Mouse (Mus musculus) heart, embryonic 16.5 days (tissue): Measurements from ENCODE around the gene Ociad2. TPM values are rescaled to one million over a fixed set of nuclear protein-coding genes. Genes with fewer than 3 reads are reported as not detected.
"Not testable (repeated sequence)": the region's sequence is repeated elsewhere in the genome, so short reads cannot be mapped to it uniquely, and the experiment has no call there.

Source experiments
- ATAC-seq: fragments of 200-750 bp; cut with Nextera tagmentation; replicated peaks from 2 replicates; pipeline ENCODE4 v1.8.0; 2017; ENCODE audit warnings: moderate number of reproducible peaks; ENCODE audit not compliant: insufficient read depth, low FRiP score; ENCODE audit errors: extremely low read depth
- H3K27ac ChIP-seq: fragments of 300-500 bp; sonication (generic); 2 replicates; pipeline ENCODE4 v1.5.1; 2014; ENCODE audit warnings: mild to moderate bottlenecking, low read length, control low read depth, moderate library complexity
- H3K27me3 ChIP-seq: fragments of 300-500 bp; sonication (generic); 2 replicates; pipeline ENCODE4 v1.6.1; 2014; ENCODE audit warnings: low read length, mixed read lengths; ENCODE audit not compliant: control insufficient read depth, insufficient read depth
- H3K36me3 ChIP-seq: fragments of 300-500 bp; sonication (generic); 2 replicates; pipeline ENCODE4 v1.6.1; 2014; ENCODE audit not compliant: control insufficient read depth, insufficient read depth
- H3K4me1 ChIP-seq: fragments of 300-500 bp; sonication (generic); 2 replicates; pipeline ENCODE4 v1.6.1; 2014; ENCODE audit warnings: low read length, mixed read lengths; ENCODE audit not compliant: control insufficient read depth, insufficient read depth
- H3K4me2 ChIP-seq: fragments of 300-500 bp; sonication (generic); 2 replicates; pipeline ENCODE4 v1.6.1; 2014; ENCODE audit warnings: low read depth, mild to moderate bottlenecking, control low read depth, low read length
- H3K4me3 ChIP-seq: fragments of 300-500 bp; sonication (generic); 2 replicates; pipeline ENCODE4 v1.5.1; 2014; ENCODE audit warnings: mild to moderate bottlenecking, control low read depth, low read length
- H3K9ac ChIP-seq: fragments of 300-500 bp; sonication (generic); 2 replicates; pipeline ENCODE4 v1.6.1; 2014; ENCODE audit warnings: low read length, control low read depth
- H3K9me3 ChIP-seq: fragments of 300-500 bp; sonication (generic); replicated peaks from 2 replicates; pipeline ENCODE4 v1.6.1; 2016; ENCODE audit warnings: low read length; ENCODE audit not compliant: control insufficient read depth
- WGBS: fragments of 180-500 bp; shearing (Covaris S2); extraction: QIAGEN DNeasy Blood & Tissue Kit; methylation state at CpG from one replicate; pipeline ENCODE4 v1.1.7; 2014; 5-methylcytosine and 5-hydroxymethylcytosine counted together
- polyA plus RNA-seq: library from polyadenylated mRNA; unstranded; fragments of >200 nt; fragmentation: Nextera tagmentation; extraction: Ambion mirVana; gene quantifications from 2 replicates; pipeline ENCODE4 v1.2.1, GENCODE M21; 2015

Ociad2 gene
- polyA plus RNA-seq, 1 experiment from 2014 or later: 19.0 TPM

DNA sequence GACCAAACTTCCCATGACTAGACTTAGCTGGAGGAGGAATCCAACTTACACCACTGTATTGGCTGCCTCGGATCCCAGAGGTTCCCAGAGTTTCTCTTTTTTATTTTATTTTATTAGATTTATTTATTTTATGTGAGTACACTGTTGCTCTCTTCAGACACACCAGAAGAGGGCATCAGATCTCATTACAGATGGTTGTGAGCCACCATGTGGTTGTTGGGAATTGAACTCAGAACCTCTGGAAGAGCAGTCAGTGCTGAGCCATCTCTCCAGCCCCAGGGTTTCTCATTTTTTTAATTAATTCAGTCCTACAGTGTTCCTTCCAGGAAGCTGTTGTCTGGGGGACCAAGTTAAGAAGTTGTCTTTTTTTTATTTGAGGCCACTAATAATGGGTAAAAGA lies 18.1 kb downstream of the Ociad2 start:
- 97% methylated on average over 1 of the region's 1 CpGs for WGBS
- H3K4me3 ChIP-seq, ATAC-seq, H3K4me2 ChIP-seq, H3K9ac ChIP-seq, H3K27me3 ChIP-seq, H3K27ac ChIP-seq, H3K36me3 ChIP-seq, H3K4me1 ChIP-seq, H3K9me3 ChIP-seq: not testable (repeated sequence)

DNA sequence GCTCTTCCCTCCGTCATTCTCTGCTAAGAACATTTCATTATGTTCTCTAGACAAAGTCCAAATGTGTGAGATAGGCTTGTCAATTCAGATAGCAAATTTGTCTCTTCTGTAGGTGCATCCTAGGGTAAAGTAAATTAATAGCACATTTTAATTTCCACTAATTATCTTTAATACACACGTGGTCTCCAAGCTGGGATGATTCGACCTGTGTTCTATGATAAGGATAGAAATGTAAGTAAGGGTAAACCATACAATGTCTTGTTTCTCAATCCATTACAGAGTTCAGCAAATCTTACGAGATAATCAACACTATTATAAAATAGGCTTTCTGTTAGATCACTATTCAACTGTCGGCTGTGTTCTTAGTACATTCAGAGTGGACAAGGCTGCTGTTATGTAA lies 21.5 kb downstream of the Ociad2 start:
- no peaks in the 10 kb centered on the region for H3K9me3 ChIP-seq
- no peaks in the 10 kb centered on the region for H3K27me3 ChIP-seq
- no peak overlapping the region for H3K9ac ChIP-seq
- H3K27ac ChIP-seq: no peak overlapping the region
- H3K4me3 ChIP-seq: no peak overlapping the region
- H3K4me2 ChIP-seq: no peak overlapping the region
- no peak for ATAC-seq
- H3K4me1 ChIP-seq: peaks cover 11% of the 10 kb centered on the region
- peaks cover 6% of the 10 kb centered on the region for H3K36me3 ChIP-seq
- 85% methylated on average over 5 of the region's 5 CpGs for WGBS

DNA sequence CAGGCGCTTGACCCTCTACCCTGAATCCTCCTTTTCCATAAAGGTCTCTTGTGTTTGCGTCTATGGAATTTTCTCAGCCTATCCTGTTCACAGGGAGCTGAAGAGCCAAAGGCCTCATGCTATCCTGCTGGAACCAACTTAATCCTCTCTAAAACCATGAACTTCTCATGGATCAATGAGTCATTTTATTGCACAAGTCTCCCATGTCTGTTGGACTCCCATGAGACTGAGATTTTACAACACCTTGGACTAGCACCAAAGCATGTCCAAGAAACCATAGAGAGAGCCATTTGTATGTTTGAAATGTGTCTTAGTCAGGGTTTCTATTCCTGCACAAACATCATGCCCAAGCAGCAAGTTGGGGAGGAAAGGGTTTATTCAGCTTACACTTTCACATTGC lies 26.2 kb downstream of the Ociad2 start:
- Histone ChIP-seq H3K27ac (no peak overlapping the region), H3K36me3 (peaks cover 31% of the 10 kb centered on the region), H3K9ac (no peak overlapping the region), H3K4me1 (peaks cover 21% of the 10 kb centered on the region), H3K9me3 (no peaks in the 10 kb centered on the region), H3K4me2 (no peak overlapping the region), H3K27me3 (no peaks in the 10 kb centered on the region), H3K4me3 (no peak overlapping the region)
- WGBS: 92% methylated on average over 2 of the region's 2 CpGs
- no peak for ATAC-seq

DNA sequence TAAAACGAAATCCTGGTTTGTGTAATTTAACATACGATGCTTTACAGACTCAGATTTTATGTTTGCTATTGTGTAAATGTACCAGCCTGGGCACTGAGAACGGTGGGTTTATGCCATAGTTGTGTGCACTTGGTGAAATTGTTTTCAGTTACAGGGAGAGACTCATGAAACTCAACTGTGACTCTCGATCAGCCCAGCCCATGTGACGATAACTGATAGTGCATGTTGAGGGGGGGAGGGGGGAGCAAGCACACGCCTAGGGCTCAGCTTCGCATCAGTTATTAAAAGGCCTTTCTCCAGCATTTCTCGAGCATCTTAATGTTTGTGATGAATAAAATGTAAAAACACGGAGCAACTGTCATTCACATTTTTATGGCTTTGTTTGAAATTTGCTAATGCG lies 27.2 kb downstream of the Ociad2 start:
- 83% methylated on average over 10 of the region's 10 CpGs for WGBS
- no peaks in the 10 kb centered on the region for H3K27me3 ChIP-seq
- H3K4me2 ChIP-seq: no peak overlapping the region
- H3K4me3 ChIP-seq: no peak overlapping the region
- H3K9ac ChIP-seq: no peak overlapping the region
- peaks cover 35% of the 10 kb centered on the region for H3K36me3 ChIP-seq
- H3K9me3 ChIP-seq: no peaks in the 10 kb centered on the region
- no peak for ATAC-seq
- peaks cover 21% of the 10 kb centered on the region for H3K4me1 ChIP-seq
- no peak overlapping the region for H3K27ac ChIP-seq

DNA sequence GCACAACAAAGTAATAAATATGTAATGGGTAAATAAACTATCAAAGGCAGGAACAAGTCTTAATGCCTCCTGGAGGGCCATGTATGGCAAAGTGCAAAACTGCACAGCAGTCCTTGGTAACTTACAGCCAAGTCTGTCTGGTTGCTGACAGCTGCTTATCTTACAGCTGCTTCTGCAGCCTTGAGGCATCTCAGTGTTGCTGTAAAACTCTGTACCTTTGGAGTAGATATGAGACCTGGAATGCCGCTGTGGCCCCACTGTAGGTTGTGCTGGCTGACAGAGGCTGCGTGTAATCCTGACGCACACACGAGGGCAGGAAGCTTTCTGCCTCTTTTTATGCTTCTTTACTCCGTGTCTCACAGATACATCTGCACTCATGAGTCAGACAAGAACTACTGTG lies 29.4 kb downstream of the Ociad2 start:
- H3K27ac ChIP-seq: peak overlapping the region; percentile 51
- ATAC-seq: peak; percentile 50; the same call in 1 of the 2 replicates

DNA sequence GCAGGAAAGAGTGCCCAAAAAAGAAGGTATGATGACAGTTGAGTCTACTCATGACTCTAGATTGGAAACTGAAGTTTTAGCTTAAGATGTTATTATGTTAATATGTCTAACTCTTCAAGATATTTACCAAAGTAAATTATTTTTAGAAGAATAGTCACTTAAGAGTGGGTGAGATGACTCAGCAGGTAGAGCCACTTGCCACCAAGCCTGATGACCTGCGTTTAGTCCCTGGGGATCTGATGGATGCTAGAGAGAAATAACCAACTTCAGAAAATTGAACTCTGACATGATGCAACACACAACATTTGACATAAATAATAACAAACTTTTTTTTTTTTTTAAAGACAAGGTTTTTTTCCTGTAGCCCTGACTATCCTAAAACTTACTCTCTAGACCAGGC lies 30.4 kb downstream of the Ociad2 start:
- Histone ChIP-seq H3K4me2 (no peak overlapping the region), H3K36me3 (peaks cover 56% of the 10 kb centered on the region), H3K9me3 (no peaks in the 10 kb centered on the region), H3K9ac (no peak overlapping the region), H3K4me3 (no peak overlapping the region), H3K27me3 (no peaks in the 10 kb centered on the region), H3K27ac (no peak overlapping the region), H3K4me1 (peaks cover 12% of the 10 kb centered on the region; the same call in 1 of the 2 replicates)
- no peak for ATAC-seq
- WGBS: 83% methylated on average over 1 of the region's 1 CpGs

More for the DNA sequence above, 29.4 kb downstream of the Ociad2 start:
- no peak overlapping the region for H3K9ac ChIP-seq
- peaks cover 19% of the 10 kb centered on the region for H3K4me1 ChIP-seq
- H3K4me2 ChIP-seq: no peak overlapping the region
- no peaks in the 10 kb centered on the region for H3K27me3 ChIP-seq
- H3K36me3 ChIP-seq: peaks cover 50% of the 10 kb centered on the region
- H3K9me3 ChIP-seq: no peaks in the 10 kb centered on the region
- H3K4me3 ChIP-seq: no peak overlapping the region
- 33% methylated on average over 5 of the region's 5 CpGs for WGBS

DNA sequence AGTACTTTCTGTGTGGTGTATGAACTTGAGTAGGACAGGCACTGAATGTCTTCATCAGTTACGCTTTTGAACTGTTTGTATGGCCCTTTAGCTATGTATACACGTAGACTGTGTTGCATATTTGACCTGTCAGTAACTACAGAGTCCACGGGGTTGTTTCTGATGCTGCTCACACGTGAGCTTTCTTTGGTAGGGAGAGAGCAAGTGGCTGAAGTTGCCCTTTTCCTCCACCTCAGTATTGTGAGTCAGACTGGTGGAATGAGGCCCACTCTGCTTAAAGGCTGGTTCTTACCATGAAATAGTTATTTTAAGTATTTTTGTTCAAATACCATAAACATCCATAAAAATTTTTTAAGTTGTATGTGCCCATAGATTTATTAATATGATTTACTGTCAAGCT lies 31.3 kb downstream of the Ociad2 start:
- H3K4me2 ChIP-seq: no peak overlapping the region
- H3K27ac ChIP-seq: no peak overlapping the region
- peaks cover 10% of the 10 kb centered on the region; the same call in 1 of the 2 replicates for H3K4me1 ChIP-seq
- WGBS: 66% methylated on average over 4 of the region's 4 CpGs
- no peaks in the 10 kb centered on the region for H3K9me3 ChIP-seq
- peaks cover 59% of the 10 kb centered on the region for H3K36me3 ChIP-seq
- H3K27me3 ChIP-seq: no peaks in the 10 kb centered on the region
- no peak overlapping the region for H3K9ac ChIP-seq
- H3K4me3 ChIP-seq: no peak overlapping the region
- no peak for ATAC-seq

DNA sequence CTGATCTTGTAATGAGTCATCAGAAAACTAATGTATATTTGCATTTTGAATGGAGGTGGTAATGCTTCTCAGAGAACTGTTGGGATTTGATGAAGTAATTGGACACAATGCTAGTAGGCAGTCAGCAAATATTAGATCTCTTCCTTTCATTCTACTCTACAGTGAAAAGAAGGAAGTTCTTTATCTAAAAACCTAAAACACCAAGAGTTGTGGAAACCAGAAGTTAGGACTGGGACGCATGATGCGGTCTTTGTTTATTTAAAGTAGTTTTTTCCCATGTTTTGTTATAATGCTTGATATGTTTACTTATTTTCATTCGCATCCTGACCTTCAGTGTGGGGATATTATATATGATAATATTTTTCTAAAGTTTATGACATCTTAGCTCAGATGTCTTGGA lies 33.5 kb downstream of the Ociad2 start:
- H3K36me3 ChIP-seq: peaks cover 54% of the 10 kb centered on the region
- no peak for ATAC-seq
- WGBS: 84% methylated on average over 3 of the region's 3 CpGs
- H3K4me2 ChIP-seq: no peak overlapping the region
- no peaks in the 10 kb centered on the region for H3K27me3 ChIP-seq
- no peaks in the 10 kb centered on the region for H3K9me3 ChIP-seq
- peaks cover 8% of the 10 kb centered on the region; the same call in 1 of the 2 replicates for H3K4me1 ChIP-seq
- H3K4me3 ChIP-seq: no peak overlapping the region
- H3K9ac ChIP-seq: no peak overlapping the region
- H3K27ac ChIP-seq: no peak overlapping the region

DNA sequence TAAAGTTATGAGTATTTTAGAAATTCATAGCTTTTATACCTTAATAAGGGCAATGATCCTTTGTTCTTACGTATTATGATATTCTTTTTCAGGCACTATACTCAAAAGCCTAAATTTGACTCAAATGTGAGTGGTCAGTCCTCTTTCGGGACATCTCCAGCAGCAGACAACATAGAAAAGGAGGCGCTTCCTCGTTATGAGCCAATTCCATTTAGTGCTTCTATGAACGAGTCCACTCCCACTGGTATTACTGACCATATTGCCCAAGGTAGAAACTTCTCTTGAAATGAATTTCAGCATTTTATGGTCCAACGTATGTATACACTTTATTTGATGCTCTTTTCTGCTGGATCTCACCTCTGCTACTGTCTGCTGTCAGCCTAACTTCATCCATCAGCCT lies 34.3 kb downstream of the Ociad2 start:
- Histone ChIP-seq H3K36me3 (peaks cover 60% of the 10 kb centered on the region), H3K4me3 (no peak overlapping the region), H3K4me2 (no peak overlapping the region), H3K27ac (no peak overlapping the region), H3K4me1 (peaks cover 7% of the 10 kb centered on the region; the same call in 1 of the 2 replicates), H3K9ac (no peak overlapping the region), H3K9me3 (no peaks in the 10 kb centered on the region), H3K27me3 (no peaks in the 10 kb centered on the region)
- WGBS: 94% methylated on average over 6 of the region's 6 CpGs
- no peak for ATAC-seq
